Mouse (Mus musculus) embryonic facial prominence, embryonic 14.5 days (tissue): ENCODE results near the gene Il27ra. TPM values are rescaled to one million over a fixed set of nuclear protein-coding genes. Genes with fewer than 3 reads are reported as not detected.

Experiments used
- ATAC-seq: fragments of 200-750 bp; cut with Nextera tagmentation; 2 replicates; pipeline ENCODE4 v1.8.0; 2017; ENCODE audit warnings: low read depth, moderate number of reproducible peaks, moderate TSS enrichment
- DNase-seq: peaks from one replicate; pipeline ENCODE4 v3.0.0-alpha.2; 2015; ENCODE audit warnings: low spot score
- H3K27ac ChIP-seq: fragments of 300-500 bp; sonication (generic); replicated peaks from 2 replicates; pipeline ENCODE4 v1.5.1; 2014; ENCODE audit warnings: low read depth, mild to moderate bottlenecking, low read length, moderate library complexity
- H3K27me3 ChIP-seq: fragments of 300-500 bp; sonication (generic); replicated peaks from 2 replicates; pipeline ENCODE4 v1.6.1; 2014; ENCODE audit warnings: low read length; ENCODE audit not compliant: control insufficient read depth, insufficient read depth
- H3K36me3 ChIP-seq: fragments of 300-500 bp; sonication (generic); 2 replicates; pipeline ENCODE4 v1.6.1; 2014; ENCODE audit warnings: low read length, mixed read lengths; ENCODE audit not compliant: control insufficient read depth, insufficient read depth
- H3K4me1 ChIP-seq: fragments of 300-500 bp; sonication (generic); 2 replicates; pipeline ENCODE4 v1.6.1; 2014; ENCODE audit warnings: antibody characterized with exemption, low read length; ENCODE audit not compliant: control insufficient read depth, insufficient read depth
- H3K4me2 ChIP-seq: fragments of 300-500 bp; sonication (generic); 2 replicates; pipeline ENCODE4 v1.6.1; 2014; ENCODE audit warnings: low read depth, mild to moderate bottlenecking, low read length, moderate library complexity, mixed read lengths
- H3K4me3 ChIP-seq: fragments of 300-500 bp; sonication (generic); 2 replicates; pipeline ENCODE4 v1.5.1; 2014; ENCODE audit warnings: low read depth, mild to moderate bottlenecking, low read length
- H3K9ac ChIP-seq: fragments of 300-500 bp; sonication (generic); 2 replicates; pipeline ENCODE4 v1.6.1; 2014; ENCODE audit warnings: low read depth, mild to moderate bottlenecking, low read length, moderate library complexity, mixed read lengths
- H3K9me3 ChIP-seq: fragments of 300-500 bp; sonication (generic); 2 replicates; pipeline ENCODE4 v1.6.1; 2016; ENCODE audit warnings: low read length; ENCODE audit not compliant: control insufficient read depth
- WGBS: fragments of 180-500 bp; shearing (Covaris S2); extraction: QIAGEN DNeasy Blood & Tissue Kit; methylation state at CpG from one replicate; pipeline ENCODE4 v1.1.7; 2014; 5-methylcytosine and 5-hydroxymethylcytosine counted together
- polyA plus RNA-seq: library from polyadenylated mRNA; unstranded; fragments of >200 nt; fragmentation: Nextera tagmentation; extraction: Ambion mirVana; gene quantifications from 2 replicates; pipeline ENCODE4 v1.2.1, GENCODE M21; 2014

The Il27ra gene
- polyA plus RNA-seq, result 1.5 and 1.8 TPM in 2 replicates

DNA sequence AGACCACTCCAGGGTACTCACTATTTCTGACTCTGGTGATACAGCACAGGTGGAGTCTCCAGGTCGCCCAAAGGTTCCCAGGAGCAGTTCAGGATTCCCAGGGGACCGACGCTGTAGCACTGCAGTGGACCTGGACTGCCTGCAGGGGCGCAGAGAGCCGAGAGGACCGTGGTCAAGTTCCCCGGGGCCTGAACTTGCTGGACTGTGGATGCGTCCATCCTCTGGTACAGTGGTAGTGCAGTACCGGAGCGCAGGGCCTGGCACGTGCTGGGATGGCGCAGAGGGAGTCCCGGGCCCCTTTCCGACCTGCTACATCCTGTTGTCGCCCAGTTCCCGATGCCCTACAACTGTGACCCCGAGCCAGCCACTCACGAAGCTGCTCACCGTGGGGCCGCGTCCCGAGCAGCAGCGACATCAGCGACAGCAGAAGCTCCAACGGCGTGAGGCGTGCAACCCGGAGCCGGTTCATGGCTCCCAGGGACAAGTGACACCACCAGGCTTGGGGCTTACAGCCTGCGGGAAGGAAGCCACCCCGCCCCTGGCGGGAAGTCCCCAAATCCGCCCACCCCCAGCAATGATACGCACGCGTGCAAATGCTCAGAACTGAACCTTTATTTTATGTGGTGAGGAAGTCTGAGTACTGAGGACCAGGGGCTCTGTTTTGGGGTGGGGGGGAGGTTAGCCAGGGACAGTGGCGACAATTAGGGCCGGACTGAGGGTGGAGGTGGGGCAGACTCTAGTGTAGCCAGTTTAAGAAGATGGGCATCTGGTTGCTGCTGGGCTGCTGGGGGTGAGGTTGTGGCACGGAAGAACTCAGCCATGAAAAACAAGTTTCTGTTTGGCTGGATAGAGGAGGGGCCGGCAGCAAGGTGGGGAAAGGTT is at the start of gene Il27ra:
Gene Il27ra, minus strand, starts transcription at position 524 of the 882 bp plus-strand sequence.
- 0 out of 2 replicates have a peak, but pooled peaks have one; percentile 50 for ATAC-seq

DNA sequence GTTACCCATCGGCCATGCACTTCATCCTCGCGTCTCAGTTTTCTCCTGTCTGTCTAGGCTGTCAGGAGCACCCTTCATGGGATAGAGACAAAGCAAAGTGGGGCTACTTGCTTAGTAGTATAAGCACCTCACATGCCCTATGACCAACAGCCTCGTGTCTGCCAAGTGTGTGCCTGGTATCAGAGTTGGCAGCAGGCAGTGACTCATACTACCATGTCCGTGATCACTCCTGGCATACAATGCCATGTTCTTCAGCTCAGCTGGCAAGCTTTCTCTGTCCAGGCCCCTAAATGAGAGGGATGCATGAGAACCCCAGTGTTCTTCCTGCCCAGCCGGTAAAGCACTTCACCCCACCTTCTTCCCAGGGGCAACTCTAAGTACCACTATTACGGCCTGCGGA is 48.2 kb upstream of the Il27ra start:
- ATAC-seq, result no peak
- no peaks in the 10 kb centered on the region for H3K9me3 ChIP-seq
- WGBS, result 91% methylated on average over 8 of the region's 8 CpGs
- H3K4me3 ChIP-seq, result no peak overlapping the region
- no peak overlapping the region for H3K4me2 ChIP-seq
- no peak for DNase-seq
- H3K27me3 ChIP-seq, result no peaks in the 10 kb centered on the region
- peaks cover 95% of the 10 kb centered on the region for H3K36me3 ChIP-seq
- H3K27ac ChIP-seq, result no peak overlapping the region
- no peaks in the 10 kb centered on the region for H3K4me1 ChIP-seq
- H3K9ac ChIP-seq, result no peak overlapping the region

More for the DNA sequence above, at the start of gene Il27ra:
- Histone ChIP-seq H3K9me3 (no peaks in the 10 kb centered on the region), H3K4me3 (peak within 1 kb of the TSS; percentile 45), H3K9ac (peak within 1 kb of the TSS; percentile 58), H3K36me3 (no peaks in the 10 kb centered on the region), H3K4me1 (peaks cover 5% of the 10 kb centered on the region; the same call in 1 of the 2 replicates), H3K27me3 (peaks cover 57% of the 10 kb centered on the region), H3K4me2 (peak within 1 kb of the TSS; percentile 79), H3K27ac (no peak within 1 kb of the TSS)
- WGBS, result 5% methylated on average over 34 of the region's 40 CpGs
- DNase-seq, result peak; percentile 72

- Histone ChIP-seq H3K4me3 (no peak overlapping the region), H3K4me2 (no peak overlapping the region), H3K27me3 (no peaks in the 10 kb centered on the region), H3K9me3 (no peaks in the 10 kb centered on the region), H3K36me3 (peaks cover 95% of the 10 kb centered on the region), H3K4me1 (no peaks in the 10 kb centered on the region), H3K27ac (no peak overlapping the region), H3K9ac (no peak overlapping the region)
- no peak for DNase-seq
- ATAC-seq, result no peak
- WGBS, result 75% methylated on average over 9 of the region's 9 CpGs
These were observed 46.9 kb upstream of the Il27ra start for GRCm38 (mm10) chr8:84089277-84089676.

DNA sequence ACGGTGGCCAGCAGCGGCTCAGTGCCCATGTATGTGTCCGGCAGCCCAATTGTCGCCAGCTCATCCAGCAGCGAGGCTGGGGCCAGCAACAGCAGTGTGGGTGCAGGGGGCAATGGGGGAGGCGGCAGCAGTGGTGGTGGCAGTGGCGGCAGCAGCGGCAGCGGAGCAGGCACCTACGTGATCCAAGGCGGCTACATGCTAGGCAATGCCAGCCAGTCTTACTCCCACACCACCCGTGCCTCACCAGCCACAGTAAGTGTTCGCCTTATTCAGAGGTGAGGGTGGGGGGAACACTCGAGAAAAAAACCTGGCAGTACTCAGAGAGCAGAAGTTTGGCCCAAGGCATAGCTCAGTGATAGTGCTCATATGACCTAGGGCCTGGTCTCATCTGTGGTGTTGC is 45.4 kb upstream of the Il27ra start:
- Histone ChIP-seq H3K9me3 (no peaks in the 10 kb centered on the region), H3K36me3 (peaks cover 95% of the 10 kb centered on the region), H3K9ac (no peak overlapping the region), H3K4me2 (no peak overlapping the region), H3K27me3 (no peaks in the 10 kb centered on the region), H3K4me3 (no peak overlapping the region), H3K4me1 (no peaks in the 10 kb centered on the region), H3K27ac (no peak overlapping the region)
- 91% methylated on average over 14 of the region's 14 CpGs for WGBS
- no peak for ATAC-seq
- no peak for DNase-seq

DNA sequence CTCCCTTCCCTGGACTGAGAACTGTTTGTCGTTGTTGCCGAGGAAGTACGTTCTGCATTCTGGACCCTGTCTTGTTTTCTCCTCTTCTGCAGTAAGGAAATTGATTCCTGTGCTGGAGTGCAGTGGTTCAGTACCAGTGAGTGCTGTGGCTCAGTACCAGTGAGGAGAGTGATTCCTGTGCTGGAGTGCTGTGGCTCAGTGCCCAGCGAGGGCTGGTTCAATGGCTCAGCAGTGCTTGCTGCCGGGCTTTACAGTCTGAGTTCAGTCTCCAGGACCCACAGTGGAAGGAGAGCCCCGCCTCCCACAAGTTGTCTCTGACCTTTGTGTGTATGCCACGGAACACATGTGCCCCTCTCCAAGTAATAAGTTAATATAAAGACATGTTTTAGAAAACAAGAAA is 44.8 kb upstream of the Il27ra start:
- no peaks in the 10 kb centered on the region for H3K4me1 ChIP-seq
- no peak overlapping the region for H3K4me2 ChIP-seq
- H3K27ac ChIP-seq, result no peak overlapping the region
- no peak overlapping the region for H3K9ac ChIP-seq
- H3K4me3 ChIP-seq, result no peak overlapping the region
- no peak for ATAC-seq
- no peaks in the 10 kb centered on the region for H3K9me3 ChIP-seq
- 88% methylated on average over 7 of the region's 7 CpGs for WGBS
- no peaks in the 10 kb centered on the region for H3K27me3 ChIP-seq
- DNase-seq, result no peak
- peaks cover 95% of the 10 kb centered on the region for H3K36me3 ChIP-seq

DNA sequence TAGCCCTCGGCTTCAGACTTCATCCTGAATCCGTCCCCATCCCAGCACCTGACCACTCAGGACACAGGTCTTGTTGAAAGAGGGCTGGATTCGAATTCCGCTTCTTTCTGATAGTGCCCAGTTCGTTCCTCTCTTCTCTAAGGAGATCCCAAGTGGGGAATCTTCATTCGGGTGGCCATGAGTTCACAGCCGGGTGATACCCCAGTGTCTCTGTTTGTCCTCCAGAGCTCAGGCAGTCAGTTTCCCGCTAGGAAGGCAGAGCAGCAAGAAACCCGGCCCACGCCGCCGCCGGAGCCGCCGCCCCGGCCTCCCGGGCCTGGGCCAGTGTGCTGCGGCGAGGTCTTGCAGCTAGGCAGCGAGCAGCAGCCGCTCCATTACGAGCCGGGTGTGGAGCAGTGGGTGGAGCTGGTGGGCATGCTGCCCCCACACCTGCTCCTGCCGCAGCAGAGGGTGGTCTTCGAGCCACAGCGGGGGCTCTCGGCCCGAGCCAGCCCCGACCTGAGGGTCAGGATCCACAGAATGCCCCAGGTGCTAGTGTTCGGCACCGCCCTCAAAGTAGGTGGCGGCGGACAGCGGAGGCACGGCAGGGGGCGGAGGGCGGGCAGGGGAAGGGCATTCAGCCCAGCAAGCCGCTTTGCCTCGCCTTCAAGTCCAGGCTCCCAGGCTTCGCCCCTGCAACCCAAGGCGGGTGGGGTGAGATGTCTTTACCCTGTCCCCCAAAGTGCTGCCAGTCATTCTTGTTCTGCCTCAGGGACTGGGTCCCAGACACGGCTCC is 42.1 kb upstream of the Il27ra start:
- no peaks in the 10 kb centered on the region for H3K4me1 ChIP-seq
- no peak overlapping the region for H3K27ac ChIP-seq
- H3K9me3 ChIP-seq, result no peaks in the 10 kb centered on the region
- ATAC-seq, result peak; percentile 27; the same call in 1 of the 2 replicates
- no peak for DNase-seq
- no peaks in the 10 kb centered on the region for H3K27me3 ChIP-seq
- H3K9ac ChIP-seq, result peak overlapping the region; percentile 37; the same call in 1 of the 2 replicates
- H3K36me3 ChIP-seq, result peaks cover 85% of the 10 kb centered on the region
- 53% methylated on average over 32 of the region's 42 CpGs for WGBS
- H3K4me2 ChIP-seq, result peak overlapping the region; percentile 23; the same call in 1 of the 2 replicates
- H3K4me3 ChIP-seq, result no peak overlapping the region

DNA sequence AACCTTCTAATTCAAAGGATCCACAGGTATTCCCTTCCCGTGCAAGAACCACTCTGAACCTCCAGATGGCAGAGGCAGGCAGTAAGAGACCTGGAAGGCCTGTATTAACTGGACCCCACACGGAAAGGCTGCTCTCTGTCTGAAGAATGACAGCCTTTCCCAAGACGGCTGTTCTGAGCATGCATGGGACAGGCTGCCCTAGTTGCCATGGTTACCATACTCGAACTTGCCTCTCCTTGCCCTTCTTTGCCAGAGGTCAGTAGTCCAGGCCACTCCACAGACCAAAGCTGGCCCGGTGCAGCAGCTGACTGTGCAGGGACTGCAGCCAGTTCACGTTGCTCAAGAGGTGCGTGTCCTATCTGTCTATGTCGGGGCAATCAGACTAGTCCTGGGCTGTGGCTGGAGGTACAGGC is 41.4 kb upstream of the Il27ra start:
- H3K27ac ChIP-seq, result no peak overlapping the region
- H3K36me3 ChIP-seq, result peaks cover 79% of the 10 kb centered on the region
- H3K9me3 ChIP-seq, result no peaks in the 10 kb centered on the region
- ATAC-seq, result peak; percentile 42; the same call in 1 of the 2 replicates
- H3K4me1 ChIP-seq, result no peaks in the 10 kb centered on the region
- 30% methylated on average over 8 of the region's 8 CpGs for WGBS
- no peak overlapping the region for H3K9ac ChIP-seq
- no peak overlapping the region for H3K4me2 ChIP-seq
- DNase-seq, result peak; percentile 14
- no peaks in the 10 kb centered on the region for H3K27me3 ChIP-seq
- no peak overlapping the region for H3K4me3 ChIP-seq

GRCm38 (mm10) chr8:84079206-84079605 is 36.8 kb upstream of the Il27ra start:
- no peak overlapping the region for H3K4me2 ChIP-seq
- no peak overlapping the region for H3K9ac ChIP-seq
- peaks cover 41% of the 10 kb centered on the region for H3K36me3 ChIP-seq
- H3K4me3 ChIP-seq, result no peak overlapping the region
- WGBS, result 80% methylated on average over 5 of the region's 5 CpGs
- H3K27me3 ChIP-seq, result no peaks in the 10 kb centered on the region
- ATAC-seq (no peak), DNase-seq (no peak)
- no peak overlapping the region for H3K27ac ChIP-seq
- no peaks in the 10 kb centered on the region for H3K4me1 ChIP-seq
- H3K9me3 ChIP-seq, result no peaks in the 10 kb centered on the region
